Mouse (Mus musculus): ENCODE results near the gene Igsf11.
"Not testable (repeated sequence)": the region's sequence is repeated elsewhere in the genome, so short reads cannot be mapped to it uniquely, and the experiment has no call there.

Gene Igsf11

DNA sequence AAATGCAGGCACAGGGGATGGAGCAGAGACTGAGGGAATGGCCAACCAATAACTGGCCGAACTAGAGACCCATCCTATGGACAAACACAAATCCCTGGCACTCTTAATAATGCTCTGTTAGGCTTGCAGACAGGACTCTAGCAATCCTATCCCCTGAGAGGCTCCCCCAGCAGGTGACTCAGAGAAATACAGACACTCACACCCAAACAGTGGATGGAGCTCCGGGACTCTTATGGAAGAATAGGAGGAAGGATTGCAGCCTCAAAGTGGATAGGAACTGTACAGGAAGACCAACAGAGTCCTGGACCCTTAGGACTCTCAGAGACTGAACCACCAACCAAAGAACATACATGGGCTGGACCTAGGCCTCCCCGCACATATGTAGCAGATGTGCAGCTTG, 91.4 kb downstream of the Igsf11 start:
- not testable (repeated sequence) for DNase-seq (ENCODE audit: low spot score)

DNA sequence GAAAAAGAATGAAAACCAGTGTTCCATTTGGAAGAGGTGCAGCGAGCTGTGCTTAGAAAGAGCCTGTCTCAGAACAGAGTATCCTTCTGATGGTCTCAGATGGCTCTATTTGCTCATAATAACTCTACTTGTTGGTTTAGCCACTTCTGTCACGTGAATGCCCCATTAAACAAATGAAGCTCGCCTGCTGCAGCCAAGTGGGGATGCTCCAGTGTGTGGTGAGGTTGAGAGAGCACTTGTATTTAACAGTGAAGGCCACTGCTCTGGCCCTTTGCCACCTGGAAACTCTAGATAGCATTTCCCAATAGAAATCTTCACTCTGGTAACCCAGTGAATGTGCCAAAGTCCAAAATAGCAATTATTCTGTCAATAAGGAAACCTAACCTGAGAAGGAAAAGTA, 92.9 kb downstream of the Igsf11 start:
- peak; percentile 41 for DNase-seq (ENCODE audit: low spot score)

DNA sequence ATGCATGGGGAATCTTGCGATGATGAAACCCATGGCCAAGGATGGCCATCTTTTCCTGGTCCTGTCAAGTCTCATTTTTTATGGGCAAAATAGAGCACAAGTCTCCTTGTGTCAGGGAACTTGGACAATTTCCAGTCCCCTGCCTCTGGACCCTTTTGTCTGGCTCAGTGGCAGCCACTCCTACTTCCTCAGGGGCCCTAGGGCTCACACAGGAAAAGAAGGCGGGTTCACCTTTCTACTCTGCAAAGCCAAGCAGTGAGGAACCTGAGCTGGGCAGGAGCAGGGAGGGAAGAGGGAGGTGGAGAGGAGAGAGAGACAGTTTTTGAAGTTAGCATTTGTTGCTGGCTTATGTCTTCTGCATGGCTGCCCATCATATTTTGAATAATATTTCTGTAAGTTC, 93.9 kb downstream of the Igsf11 start:
- DNase-seq (ENCODE audit: low spot score), result no peak

DNA sequence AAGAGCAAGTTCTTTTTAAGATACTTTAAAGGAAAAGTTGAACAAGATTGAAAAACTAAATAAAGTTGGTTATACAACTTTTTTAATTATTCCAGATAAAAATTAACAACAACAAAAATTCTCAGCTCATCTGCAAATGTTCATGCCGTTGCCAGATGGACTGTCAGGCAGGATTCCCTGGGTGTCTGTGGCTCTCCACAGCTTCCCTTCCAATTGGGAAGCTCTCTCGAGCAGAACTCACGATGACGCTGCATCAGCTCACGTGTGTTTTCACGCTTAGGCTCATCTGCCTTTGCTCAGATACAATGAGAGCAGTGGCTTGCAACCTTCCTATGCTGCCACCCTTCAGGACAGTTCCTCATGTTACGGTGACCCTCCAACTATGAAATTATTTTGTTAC, 101.2 kb downstream of the Igsf11 start:
- no peak for DNase-seq (ENCODE audit: low spot score)

DNA sequence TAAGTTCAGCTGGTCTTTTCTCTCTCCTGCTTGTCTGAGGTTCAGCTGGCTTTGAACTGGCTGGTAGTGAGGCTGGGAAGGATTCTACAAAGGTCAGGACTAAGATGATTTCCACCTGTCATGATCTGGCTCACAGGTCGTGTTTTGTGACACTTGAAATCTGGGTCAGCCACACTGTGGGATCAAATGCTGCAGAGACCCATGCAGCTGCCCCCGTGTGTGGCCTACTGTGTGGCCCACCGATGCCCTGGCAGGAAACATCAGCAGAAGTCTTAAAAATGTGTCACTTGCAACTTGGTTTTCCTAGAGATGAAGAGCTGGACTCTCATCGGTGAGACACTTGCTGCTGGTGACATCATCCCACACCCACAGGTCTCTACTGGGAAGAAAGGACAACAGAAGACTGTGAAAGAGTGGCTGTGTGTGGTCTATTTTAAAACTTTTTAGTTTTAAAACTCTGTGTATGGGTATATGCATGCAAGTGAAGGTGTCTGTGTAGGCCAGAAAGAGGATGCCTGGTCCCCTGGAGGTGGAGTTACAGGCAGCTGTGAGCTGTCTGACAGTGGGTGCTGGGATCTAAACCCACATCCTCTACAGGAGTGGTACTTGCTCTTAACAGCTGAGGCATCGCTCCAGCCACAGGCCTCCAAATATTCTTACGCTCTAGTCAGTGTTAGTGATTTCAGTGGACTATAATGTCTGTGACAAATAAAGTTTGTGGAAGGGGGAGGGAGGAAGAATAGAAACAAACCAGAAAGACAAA, 106.2 kb downstream of the Igsf11 start:
- DNase-seq (ENCODE audit: low spot score), result no peak

DNA sequence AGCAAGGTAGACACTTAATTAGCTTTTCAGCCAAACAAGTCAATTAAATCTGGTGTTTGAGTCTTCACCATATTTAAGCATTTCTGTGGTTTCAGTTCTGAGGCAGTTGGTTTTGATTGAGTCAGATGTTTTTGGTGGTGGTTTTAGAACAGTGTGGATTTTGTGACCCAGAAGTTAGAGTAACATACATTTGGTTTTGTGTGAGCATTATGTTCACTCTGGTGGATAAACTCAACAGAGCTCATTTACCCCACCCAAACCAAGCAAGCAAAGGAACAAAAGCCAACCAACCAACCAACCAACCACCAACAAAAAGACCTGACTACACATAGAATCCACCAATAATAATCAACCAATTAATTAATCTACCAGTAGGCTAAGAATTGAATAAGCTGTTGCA, 106.8 kb downstream of the Igsf11 start:
- no peak for DNase-seq (ENCODE audit: low spot score)

DNA sequence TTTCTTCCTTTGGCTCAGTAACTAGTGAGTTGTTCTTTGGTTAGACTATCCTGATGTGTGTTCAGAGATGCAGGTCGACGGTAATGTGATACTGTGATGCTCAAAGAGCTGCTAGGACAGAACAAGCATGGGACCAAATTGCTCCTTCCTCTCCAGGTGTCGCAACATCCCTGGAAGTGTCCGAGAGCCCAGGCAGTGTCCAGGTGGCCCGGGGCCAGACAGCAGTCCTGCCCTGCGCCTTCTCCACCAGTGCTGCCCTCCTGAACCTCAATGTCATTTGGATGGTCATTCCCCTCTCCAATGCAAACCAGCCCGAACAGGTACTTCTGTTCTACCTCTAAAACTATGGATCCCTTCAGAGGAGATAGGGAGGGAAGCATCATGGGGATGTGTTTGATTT, 114.5 kb downstream of the Igsf11 start:
- no peak for DNase-seq (ENCODE audit: low spot score)

DNA sequence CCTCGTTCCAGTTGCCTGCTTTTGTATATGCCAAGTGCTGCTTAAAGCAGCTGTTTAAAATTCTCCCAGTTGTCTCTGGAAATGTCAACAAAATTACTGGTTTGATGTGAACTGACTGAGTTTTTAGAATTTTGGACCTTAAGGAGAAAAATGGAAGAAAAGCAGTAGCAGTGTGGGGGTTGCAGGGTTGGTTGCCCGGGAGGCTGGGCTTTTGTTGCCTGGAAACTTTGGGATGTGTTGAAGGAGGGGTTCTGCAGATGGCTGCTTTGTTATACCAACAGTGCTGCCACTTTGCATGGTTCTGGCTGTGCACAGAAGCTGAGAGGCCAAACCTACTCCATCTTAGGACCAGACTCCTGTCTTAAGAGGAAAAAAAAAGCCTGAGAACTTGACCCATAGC, 127.0 kb downstream of the Igsf11 start:
- DNase-seq (ENCODE audit: low spot score), result no peak

DNA sequence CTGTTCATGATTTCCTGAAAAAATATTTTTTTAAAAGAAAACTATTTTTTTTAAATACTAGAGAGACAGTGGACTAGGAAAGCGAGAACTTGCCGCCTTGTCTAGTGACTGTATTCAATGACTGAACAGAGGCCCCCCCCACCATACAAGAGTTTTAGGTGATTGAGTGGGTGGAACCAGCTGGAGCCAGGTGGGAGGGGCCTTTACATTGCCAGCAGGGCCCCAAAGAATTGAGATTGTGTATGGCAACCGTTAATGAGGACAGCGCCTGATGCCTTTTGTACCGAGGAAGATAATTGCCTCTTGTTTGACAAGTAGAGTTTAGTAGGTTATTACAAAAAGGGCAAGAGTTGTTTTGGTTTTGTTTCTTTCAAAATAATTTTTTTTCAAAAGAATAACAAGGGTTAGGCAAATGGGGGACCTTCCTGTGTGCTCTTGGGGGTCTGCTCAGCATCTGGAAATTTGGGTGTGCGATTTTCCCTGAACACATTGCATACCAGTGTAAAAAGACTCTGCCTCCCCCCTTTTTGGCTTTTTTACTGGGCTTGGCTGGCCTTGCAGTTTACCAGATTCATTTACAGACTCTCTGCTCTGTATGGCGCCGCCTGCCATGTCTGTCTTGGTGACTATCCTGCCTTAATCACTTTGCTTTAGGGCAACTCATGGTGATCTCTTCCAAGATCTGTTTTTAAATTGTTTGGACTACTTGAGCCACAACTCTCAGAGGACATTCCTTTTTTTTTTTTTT, 133.7 kb downstream of the Igsf11 start:
- no peak for DNase-seq (ENCODE audit: low spot score)

DNA sequence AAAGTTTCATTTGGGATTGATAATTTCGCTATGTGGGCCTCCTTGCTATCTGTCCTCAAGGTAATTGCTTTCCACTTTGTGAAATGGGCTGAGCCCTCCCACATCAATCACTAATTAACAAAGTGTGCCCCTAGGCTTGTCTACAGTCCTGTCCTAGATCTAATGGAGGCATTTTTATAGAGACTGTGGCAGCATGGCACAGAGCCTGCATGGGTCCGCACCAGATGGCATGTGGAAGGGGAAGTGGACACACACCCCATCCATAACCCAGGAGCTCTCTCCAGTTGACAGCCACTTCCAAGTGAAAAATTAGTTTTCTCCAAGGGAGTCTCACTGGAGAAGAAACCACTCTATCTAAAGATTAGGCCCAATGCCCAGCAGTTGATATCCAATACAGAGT, 138.9 kb downstream of the Igsf11 start:
- no peak for DNase-seq (ENCODE audit: low spot score)

DNA sequence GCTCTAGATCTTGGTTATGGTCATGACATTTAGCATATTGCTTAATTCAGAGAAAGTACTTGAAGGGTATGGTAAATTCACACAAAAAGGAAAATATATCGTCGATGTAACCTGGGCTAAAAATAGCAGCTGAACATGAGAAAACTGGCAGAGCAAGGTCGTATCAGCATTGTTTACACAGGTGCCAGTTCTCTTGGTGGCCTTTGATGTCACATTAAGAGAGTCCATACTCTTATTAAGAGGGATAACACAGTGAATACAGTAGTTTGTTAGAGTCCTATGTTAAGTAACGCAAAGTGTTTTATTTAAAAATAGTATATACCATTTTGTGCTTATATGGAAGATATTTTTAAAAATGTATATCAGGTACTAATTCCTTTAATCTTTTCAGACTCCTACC, 144.8 kb downstream of the Igsf11 start:
- no peak for DNase-seq (ENCODE audit: low spot score)

DNA sequence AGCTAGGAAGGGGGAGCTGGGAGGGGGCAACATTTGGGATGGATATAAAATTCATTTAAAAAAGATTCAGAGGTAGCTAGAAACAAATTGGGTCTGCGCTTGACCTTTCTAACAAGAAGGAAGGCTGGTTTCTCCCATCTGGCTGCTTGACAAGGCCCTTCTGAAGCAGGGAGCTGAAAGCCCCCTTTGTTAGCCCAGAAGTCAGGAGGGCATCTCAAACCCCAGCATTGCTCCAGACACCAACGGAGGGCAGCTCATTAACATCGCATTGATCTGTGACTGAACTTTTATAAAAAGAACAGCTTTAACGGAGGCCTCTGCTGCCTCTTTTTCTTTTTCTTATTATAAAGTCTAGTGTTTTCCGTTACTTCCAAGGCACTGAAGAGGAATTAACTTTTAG, 151.9 kb downstream of the Igsf11 start:
- no peak for DNase-seq (ENCODE audit: low spot score)

DNA sequence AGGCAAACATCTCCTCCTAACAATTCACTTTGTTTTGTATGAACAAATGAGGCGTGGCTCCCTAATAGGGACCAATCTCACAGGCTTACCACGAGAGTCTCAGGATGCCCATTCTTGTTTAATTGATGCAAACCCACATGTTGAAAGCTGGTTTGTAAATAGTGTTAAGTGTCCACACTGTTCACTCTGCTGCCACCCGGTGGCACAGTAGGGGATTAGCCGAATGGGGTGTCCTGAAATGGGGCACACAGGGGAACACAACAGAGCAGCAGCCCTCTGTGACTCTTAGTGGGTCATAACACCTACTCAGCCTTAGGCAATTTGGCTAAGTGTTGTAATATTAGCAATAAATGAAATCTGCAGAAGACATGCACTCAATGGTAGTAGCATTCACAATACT, 156.4 kb downstream of the Igsf11 start:
- peak; percentile 52 for DNase-seq (ENCODE audit: low spot score)

DNA sequence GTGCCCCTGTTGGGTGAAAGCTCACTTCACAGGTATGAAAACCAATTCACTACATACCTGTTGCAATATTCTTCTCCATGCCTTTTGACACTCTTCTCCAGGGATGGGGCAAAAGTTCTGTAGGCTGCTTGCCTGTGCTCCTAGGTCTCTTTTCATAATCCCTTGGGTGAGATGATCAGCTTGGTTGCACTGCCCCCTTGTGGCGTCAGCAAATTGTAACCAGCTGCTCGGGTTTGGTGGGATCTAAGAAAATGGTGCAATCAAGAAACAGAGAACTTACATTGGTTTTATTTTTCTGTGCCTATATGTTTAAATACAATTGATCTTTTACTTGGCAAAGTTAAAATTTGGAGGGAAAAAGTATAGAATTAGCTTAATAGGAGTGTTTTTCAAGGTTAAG, 160.5 kb downstream of the Igsf11 start:
- DNase-seq (ENCODE audit: low spot score), result peak; percentile 75

DNA sequence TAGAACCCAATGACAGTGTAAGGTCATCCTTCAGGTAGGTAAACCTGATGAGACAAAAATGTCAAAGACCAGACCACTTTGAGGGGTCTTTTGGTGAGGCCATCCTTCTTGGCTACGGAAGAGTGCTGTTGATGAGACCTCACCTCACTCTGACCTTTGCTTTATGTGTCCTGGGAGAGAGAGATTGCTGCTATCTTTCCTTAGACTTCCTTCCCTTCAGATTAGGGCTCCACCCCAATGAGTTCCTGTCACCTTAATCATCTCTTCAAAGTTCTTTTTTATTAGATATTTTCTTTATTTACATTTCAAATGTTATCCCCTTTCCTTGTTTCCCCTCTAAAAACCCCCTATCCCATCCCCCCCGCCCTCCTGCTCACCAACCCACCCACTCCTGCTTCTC, 161.3 kb downstream of the Igsf11 start:
- no peak for DNase-seq (ENCODE audit: low spot score)

DNA sequence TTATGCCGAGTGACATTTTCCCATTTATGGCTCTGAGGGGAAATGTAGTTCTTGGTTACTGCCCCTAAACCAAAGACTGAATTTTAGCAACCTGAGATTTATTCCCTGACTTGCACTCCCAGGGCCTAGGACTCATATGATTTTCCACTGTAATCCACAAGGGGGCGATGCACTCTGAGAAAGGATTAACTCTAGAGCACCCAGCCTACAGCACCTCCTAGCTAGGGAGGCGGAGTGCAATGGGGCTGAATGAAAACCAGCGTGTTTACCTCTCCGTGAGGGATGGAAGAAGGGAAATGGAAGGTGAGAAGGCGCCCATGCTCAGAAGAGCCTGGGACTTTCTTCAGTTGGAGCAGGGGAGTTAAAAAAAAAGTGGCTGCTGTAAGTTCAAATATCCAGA, 163.6 kb downstream of the Igsf11 start:
- DNase-seq (ENCODE audit: low spot score), result peak; percentile 36

DNA sequence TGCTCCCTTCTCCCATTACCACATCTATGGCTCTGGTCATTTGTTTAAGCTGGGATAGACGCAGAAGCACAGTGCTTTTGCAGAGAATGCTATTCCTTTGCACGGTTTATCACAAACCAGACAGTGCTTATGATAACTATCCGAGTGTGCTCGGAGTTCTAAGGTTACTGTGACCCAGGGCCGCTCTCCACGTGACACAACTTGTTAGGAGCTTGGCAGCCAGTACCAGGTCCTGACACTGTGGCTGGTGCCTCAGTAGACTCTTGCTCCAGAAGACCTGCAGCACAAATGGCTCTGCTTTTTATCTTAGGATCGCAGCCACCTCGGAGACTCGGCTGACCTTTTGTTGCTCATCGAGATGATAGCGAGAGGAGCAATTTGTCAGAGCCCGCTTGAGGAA, 164.5 kb downstream of the Igsf11 start:
- peak; percentile 72 for DNase-seq (ENCODE audit: low spot score)

DNA sequence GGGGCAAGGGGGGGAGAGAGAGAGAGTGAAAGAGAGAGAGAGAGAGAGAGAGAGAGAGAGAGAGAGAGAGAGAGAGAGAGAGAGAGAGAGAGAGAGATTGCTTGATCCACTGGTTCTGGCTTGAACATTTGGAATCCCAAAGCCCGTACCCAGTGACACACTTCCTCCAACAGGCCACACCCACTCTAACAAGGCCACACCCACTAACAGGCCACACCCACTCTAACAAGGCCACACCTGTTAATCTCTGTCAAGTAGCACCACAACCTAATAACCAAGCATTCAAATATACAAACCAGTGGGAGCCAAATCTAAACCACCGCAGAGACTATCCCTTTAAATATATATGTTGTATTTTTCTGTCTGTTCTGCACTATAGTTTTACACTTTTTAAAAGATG, 166.4 kb downstream of the Igsf11 start:
- no peak for DNase-seq (ENCODE audit: low spot score)

DNA sequence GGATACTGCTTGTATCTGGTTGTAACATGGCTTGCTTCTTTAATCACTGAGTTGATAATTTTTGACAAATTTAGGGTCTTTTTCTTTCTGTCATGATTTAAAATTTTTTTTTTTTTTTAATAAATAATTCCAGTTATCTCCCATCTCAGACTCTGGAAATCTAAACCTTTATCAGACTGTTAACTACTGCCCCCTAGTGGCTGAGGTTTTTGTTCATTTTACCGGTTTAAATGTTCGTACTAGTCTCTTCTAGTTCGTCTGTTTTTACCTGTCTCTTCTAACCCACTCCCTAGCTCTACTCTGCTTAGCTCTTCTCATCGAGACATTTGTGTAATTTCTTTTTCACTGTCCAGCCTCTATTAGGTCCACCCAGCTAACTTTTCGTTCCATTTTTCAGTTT, 170.1 kb downstream of the Igsf11 start:
- no peak for DNase-seq (ENCODE audit: low spot score)

DNA sequence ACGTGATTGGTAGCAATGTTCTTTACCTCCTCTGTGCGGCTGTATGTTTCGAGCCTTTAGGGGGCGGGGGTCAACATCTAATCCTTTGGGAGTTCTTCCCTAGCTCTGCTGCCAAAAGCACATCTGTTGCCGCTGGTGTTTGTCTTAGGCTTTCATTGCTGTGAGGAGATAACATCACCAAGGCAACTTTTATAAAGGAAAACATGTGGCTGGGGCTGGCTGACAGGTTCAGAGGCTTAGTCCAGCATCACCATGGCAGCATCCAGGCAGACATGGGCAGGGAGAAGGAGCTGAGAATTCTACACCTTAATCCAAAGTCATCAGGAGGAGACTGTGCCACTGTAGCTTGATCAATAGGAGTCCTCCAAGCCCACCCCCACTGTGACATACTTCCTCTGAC, 173.1 kb downstream of the Igsf11 start:
- no peak for DNase-seq (ENCODE audit: low spot score)

DNA sequence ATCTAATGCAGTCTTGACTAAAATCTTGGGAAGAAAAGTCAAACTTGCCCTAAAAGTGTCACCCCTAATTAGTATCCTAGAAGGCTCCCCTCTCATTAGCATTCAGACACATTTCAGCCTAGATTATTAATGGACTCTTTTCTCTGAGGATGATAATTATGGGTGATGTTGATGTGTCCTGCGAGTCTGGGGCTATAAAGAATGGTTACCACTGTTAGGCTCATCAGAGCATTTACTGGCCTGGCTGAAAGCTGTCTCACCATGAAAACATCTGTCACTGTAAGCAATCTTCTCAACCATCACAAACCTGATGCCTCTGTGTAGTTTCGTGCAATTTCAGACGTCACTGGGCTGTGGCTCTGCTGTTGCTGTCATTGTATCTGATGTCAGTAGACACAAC, 179.0 kb downstream of the Igsf11 start:
- no peak for DNase-seq (ENCODE audit: low spot score)

All from ovary, postnatal 36 days (tissue).